Mouse (Mus musculus): ENCODE data around the gene Dusp7. TPM values are rescaled to one million over a fixed set of nuclear protein-coding genes. Genes with fewer than 3 reads are reported as not detected.

Gene Dusp7
- total RNA-seq, 1 experiment, result 4.5 TPM

- Histone ChIP-seq H3K9ac (ENCODE audit: insufficient read depth, low read depth, low read length, poor library complexity, severe bottlenecking) (no peak overlapping the region), H3K27ac (ENCODE audit: insufficient read depth, low read depth, low read length, poor library complexity, severe bottlenecking) (no peak overlapping the region), H3K36me3 (ENCODE audit: control insufficient read depth, insufficient read depth, low read length, poor library complexity, severe bottlenecking) (peaks cover 30% of the 10 kb centered on the region), H3K4me3 (ENCODE audit: insufficient read depth in 1 of 2, low read depth in 1 of 2, low read length in 2 of 2, poor library complexity in 1 of 2, severe bottlenecking in 1 of 2) (no peak overlapping the region), H3K9me3 (ENCODE audit: control insufficient read depth, insufficient read depth, low read depth, low read length) (no peaks in the 10 kb centered on the region), H3K4me1 (ENCODE audit: control insufficient read depth in 2 of 2, insufficient read depth in 2 of 2, low read length in 2 of 2, poor library complexity in 1 of 2) (peaks cover 0 to 5% of the 10 kb centered on the region in 2 experiments; a peak in 2 of 4 replicates)
- in situ Hi-C loops (cut with MboI; ENCODE audit: low sequenced_read_pairs in 2 of 2, unreplicated experiment in 2 of 2), result no loop called here
- no peak for DNase-seq (ENCODE audit: low read depth, low spot score)
- TF ChIP-seq ZNF384 (IDR thresholded peaks at IDR 0.05; ENCODE audit: low read depth, low read length), result no peak
- no peak for TF ChIP-seq CHD2 (IDR thresholded peaks at IDR 0.05; ENCODE audit: low read depth, low read length)
- TF ChIP-seq MAFK (IDR thresholded peaks at IDR 0.05; ENCODE audit: insufficient read depth, low read depth, low read length), result no peak
- no peak for TF ChIP-seq ZC3H11A (IDR thresholded peaks at IDR 0.05; ENCODE audit: borderline replicate concordance, low read depth, low read length)
- TF ChIP-seq HCFC1 (IDR thresholded peaks at IDR 0.05; ENCODE audit: borderline replicate concordance, insufficient read depth, low read length), result no peak
Observed at GRCm38 (mm10) chr9:106373973-106374372, 5.5 kb downstream of the Dusp7 start.

- H3K36me3 ChIP-seq (ENCODE audit: control insufficient read depth, insufficient read depth, low read length, poor library complexity, severe bottlenecking), result peaks cover 17% of the 10 kb centered on the region
- H3K27ac ChIP-seq (ENCODE audit: insufficient read depth, low read depth, low read length, poor library complexity, severe bottlenecking), result no peak overlapping the region
- no peak for DNase-seq (ENCODE audit: low read depth, low spot score)
- H3K9me3 ChIP-seq (ENCODE audit: control insufficient read depth, insufficient read depth, low read depth, low read length), result no peaks in the 10 kb centered on the region
- TF ChIP-seq HCFC1 (IDR thresholded peaks at IDR 0.05; ENCODE audit: borderline replicate concordance, insufficient read depth, low read length) (no peak), ZC3H11A (IDR thresholded peaks at IDR 0.05; ENCODE audit: borderline replicate concordance, low read depth, low read length) (no peak), MAFK (IDR thresholded peaks at IDR 0.05; ENCODE audit: insufficient read depth, low read depth, low read length) (no peak), ZNF384 (IDR thresholded peaks at IDR 0.05; ENCODE audit: low read depth, low read length) (no peak), CHD2 (IDR thresholded peaks at IDR 0.05; ENCODE audit: low read depth, low read length) (no peak)
- H3K4me1 ChIP-seq (ENCODE audit: control insufficient read depth in 2 of 2, insufficient read depth in 2 of 2, low read length in 2 of 2, poor library complexity in 1 of 2), result no peaks in the 10 kb centered on the region
- no peak overlapping the region for H3K9ac ChIP-seq (ENCODE audit: insufficient read depth, low read depth, low read length, poor library complexity, severe bottlenecking)
- no peak overlapping the region for H3K4me3 ChIP-seq (ENCODE audit: insufficient read depth in 1 of 2, low read depth in 1 of 2, low read length in 2 of 2, poor library complexity in 1 of 2, severe bottlenecking in 1 of 2)
- in situ Hi-C loops (cut with MboI; ENCODE audit: low sequenced_read_pairs in 2 of 2, unreplicated experiment in 2 of 2), result no loop called here
Observed at GRCm38 (mm10) chr9:106377247-106377646, 8.8 kb downstream of the Dusp7 start.

GRCm38 (mm10) chr9:106378045-106378444 lies 9.6 kb downstream of the Dusp7 start:
- H3K9ac ChIP-seq (ENCODE audit: insufficient read depth, low read depth, low read length, poor library complexity, severe bottlenecking), result no peak overlapping the region
- TF ChIP-seq ZC3H11A (IDR thresholded peaks at IDR 0.05; ENCODE audit: borderline replicate concordance, low read depth, low read length), result no peak
- no peak for TF ChIP-seq ZNF384 (IDR thresholded peaks at IDR 0.05; ENCODE audit: low read depth, low read length)
- TF ChIP-seq HCFC1 (IDR thresholded peaks at IDR 0.05; ENCODE audit: borderline replicate concordance, insufficient read depth, low read length), result no peak
- TF ChIP-seq MAFK (IDR thresholded peaks at IDR 0.05; ENCODE audit: insufficient read depth, low read depth, low read length), result no peak
- TF ChIP-seq CHD2 (IDR thresholded peaks at IDR 0.05; ENCODE audit: low read depth, low read length), result no peak
- in situ Hi-C loops (cut with MboI; ENCODE audit: low sequenced_read_pairs in 2 of 2, unreplicated experiment in 2 of 2), result no loop called here
- H3K36me3 ChIP-seq (ENCODE audit: control insufficient read depth, insufficient read depth, low read length, poor library complexity, severe bottlenecking), result peaks cover 12% of the 10 kb centered on the region
- H3K9me3 ChIP-seq (ENCODE audit: control insufficient read depth, insufficient read depth, low read depth, low read length), result no peaks in the 10 kb centered on the region
- no peak overlapping the region for H3K27ac ChIP-seq (ENCODE audit: insufficient read depth, low read depth, low read length, poor library complexity, severe bottlenecking)
- DNase-seq (ENCODE audit: low read depth, low spot score), result no peak
- no peaks in the 10 kb centered on the region for H3K4me1 ChIP-seq (ENCODE audit: control insufficient read depth in 2 of 2, insufficient read depth in 2 of 2, low read length in 2 of 2, poor library complexity in 1 of 2)
- H3K4me3 ChIP-seq (ENCODE audit: insufficient read depth in 1 of 2, low read depth in 1 of 2, low read length in 2 of 2, poor library complexity in 1 of 2, severe bottlenecking in 1 of 2), result no peak overlapping the region

- Histone ChIP-seq H3K4me3 (ENCODE audit: insufficient read depth in 1 of 2, low read depth in 1 of 2, low read length in 2 of 2, poor library complexity in 1 of 2, severe bottlenecking in 1 of 2) (no peak overlapping the region), H3K9me3 (ENCODE audit: control insufficient read depth, insufficient read depth, low read depth, low read length) (no peaks in the 10 kb centered on the region), H3K36me3 (ENCODE audit: control insufficient read depth, insufficient read depth, low read length, poor library complexity, severe bottlenecking) (peaks cover 6% of the 10 kb centered on the region), H3K4me1 (ENCODE audit: control insufficient read depth in 2 of 2, insufficient read depth in 2 of 2, low read length in 2 of 2, poor library complexity in 1 of 2) (no peaks in the 10 kb centered on the region), H3K9ac (ENCODE audit: insufficient read depth, low read depth, low read length, poor library complexity, severe bottlenecking) (no peak overlapping the region), H3K27ac (ENCODE audit: insufficient read depth, low read depth, low read length, poor library complexity, severe bottlenecking) (no peak overlapping the region)
- TF ChIP-seq HCFC1 (IDR thresholded peaks at IDR 0.05; ENCODE audit: borderline replicate concordance, insufficient read depth, low read length), result no peak
- no peak for TF ChIP-seq MAFK (IDR thresholded peaks at IDR 0.05; ENCODE audit: insufficient read depth, low read depth, low read length)
- no peak for TF ChIP-seq CHD2 (IDR thresholded peaks at IDR 0.05; ENCODE audit: low read depth, low read length)
- no peak for TF ChIP-seq ZC3H11A (IDR thresholded peaks at IDR 0.05; ENCODE audit: borderline replicate concordance, low read depth, low read length)
- DNase-seq (ENCODE audit: low read depth, low spot score), result no peak
- in situ Hi-C loops (cut with MboI; ENCODE audit: low sequenced_read_pairs in 2 of 2, unreplicated experiment in 2 of 2), result no loop called here
Observed at GRCm38 (mm10) chr9:106378753-106379152, 10.3 kb downstream of the Dusp7 start.
